Mouse (Mus musculus): ENCODE measurements around the gene Ogdh. TPM values are rescaled to one million over a fixed set of nuclear protein-coding genes. Genes with fewer than 3 reads are reported as not detected.

The Ogdh gene
- polyA plus RNA-seq, 1 experiment, result 1,285 TPM

- Histone ChIP-seq H3K27ac (replicated peaks; ENCODE audit: low read depth, low read length) (no peak overlapping the region), H3K4me1 (ENCODE audit: control insufficient read depth, insufficient read depth, insufficient read length, low read length) (no peaks in the 10 kb centered on the region), H3K4me3 (ENCODE audit: insufficient read depth, low read depth, low read length) (no peak overlapping the region)
Observed at GRCm38 (mm10) chr11:6282940-6283339, 8.5 kb upstream of the Ogdh start.

DNA sequence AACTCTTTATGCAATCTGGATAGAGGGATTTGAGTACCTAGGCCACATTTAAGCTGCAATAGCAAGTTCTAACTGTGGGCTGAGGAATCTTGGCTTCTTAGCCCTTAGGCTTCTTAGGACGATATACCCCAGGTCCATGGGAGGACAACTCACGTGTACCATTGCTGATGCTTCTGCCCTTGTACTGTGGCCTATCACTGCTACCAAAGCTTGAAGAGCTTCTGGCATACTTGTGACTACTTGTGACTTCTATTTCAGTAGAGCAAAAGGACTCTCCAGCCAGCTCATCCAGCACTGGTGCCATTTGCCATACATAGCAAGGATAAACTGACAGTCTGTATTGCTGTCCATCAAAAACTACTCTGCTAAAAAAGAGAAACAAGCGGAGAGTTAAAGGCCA lies 1.3 kb upstream of the Ogdh start:
- Histone ChIP-seq H3K4me3 (ENCODE audit: insufficient read depth, low read depth, low read length) (no peak overlapping the region), H3K4me1 (ENCODE audit: control insufficient read depth, insufficient read depth, insufficient read length, low read length) (0 out of 2 replicates have a peak, but pooled peaks cover 2% of the 10 kb centered on the region), H3K27ac (replicated peaks; ENCODE audit: low read depth, low read length) (no peak overlapping the region)

GRCm38 (mm10) chr11:6290883-6291282 lies 550 bp upstream of the Ogdh start:
- H3K27ac ChIP-seq (replicated peaks; ENCODE audit: low read depth, low read length), result peak overlapping the region; percentile 62

DNA sequence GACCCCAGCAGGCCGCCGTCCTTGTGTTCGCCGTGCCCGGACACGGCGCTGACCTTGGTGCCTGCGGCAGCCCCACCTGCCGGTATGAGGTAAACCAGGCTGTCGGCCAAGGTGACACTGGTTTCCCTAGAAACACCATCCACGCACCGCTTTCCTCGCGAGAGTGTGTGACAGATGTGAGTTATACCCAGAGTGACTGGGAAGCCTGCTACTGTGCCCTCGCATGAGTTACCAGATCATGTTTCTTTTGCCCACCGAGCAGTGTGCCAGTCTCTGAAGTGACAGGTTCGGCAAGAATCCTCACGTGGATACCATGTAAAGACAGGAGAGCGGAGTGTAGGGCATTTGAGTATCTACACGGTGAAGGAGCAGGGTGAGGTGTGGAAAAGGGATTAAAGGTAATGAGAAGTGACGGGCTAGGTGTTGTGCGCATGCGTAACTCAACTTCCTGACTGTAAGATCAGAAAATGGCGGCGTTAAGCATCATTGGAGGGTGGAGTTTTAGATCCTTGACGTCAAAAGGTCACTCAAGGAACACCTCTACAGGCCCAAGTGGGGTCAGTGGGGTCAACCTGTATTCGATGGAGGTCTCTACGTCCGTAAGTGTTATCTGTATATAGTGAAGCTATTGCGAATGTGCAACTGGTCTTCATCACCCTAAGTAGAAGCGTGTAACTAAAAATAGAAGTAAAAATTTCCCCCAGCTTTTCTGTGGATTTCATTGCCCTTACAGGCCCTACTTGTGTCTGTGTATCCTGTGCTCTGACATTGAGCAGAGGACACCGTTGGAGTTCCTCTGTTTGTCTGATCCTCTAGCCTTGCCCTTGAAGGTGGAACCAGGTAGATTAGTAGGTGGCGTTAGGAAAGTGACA lies 919 bp downstream of the Ogdh start:
- Histone ChIP-seq H3K4me1 (ENCODE audit: control insufficient read depth, insufficient read depth, insufficient read length, low read length) (peaks cover 8% of the 10 kb centered on the region), H3K4me3 (ENCODE audit: insufficient read depth, low read depth, low read length) (peak overlapping the region; percentile 94), H3K27ac (replicated peaks; ENCODE audit: low read depth, low read length) (peak overlapping the region; percentile 98)

More at GRCm38 (mm10) chr11:6290883-6291282, 550 bp upstream of the Ogdh start:
- Histone ChIP-seq H3K4me3 (ENCODE audit: insufficient read depth, low read depth, low read length) (peak overlapping the region; percentile 94), H3K4me1 (ENCODE audit: control insufficient read depth, insufficient read depth, insufficient read length, low read length) (0 out of 2 replicates have a peak, but pooled peaks cover 2% of the 10 kb centered on the region)

- peak overlapping the region; percentile 94 for H3K4me3 ChIP-seq (ENCODE audit: insufficient read depth, low read depth, low read length)
- peaks cover 12% of the 10 kb centered on the region for H3K4me1 ChIP-seq (ENCODE audit: control insufficient read depth, insufficient read depth, insufficient read length, low read length)
- peak overlapping the region; percentile 98 for H3K27ac ChIP-seq (replicated peaks; ENCODE audit: low read depth, low read length)
Observed at GRCm38 (mm10) chr11:6292988-6293349, 1.5 kb downstream of the Ogdh start.

- 0 out of 2 replicates have a peak overlapping the region, but pooled peaks have one; percentile 39 for H3K27ac ChIP-seq (replicated peaks; ENCODE audit: low read depth, low read length)
- H3K4me3 ChIP-seq (ENCODE audit: insufficient read depth, low read depth, low read length), result peak overlapping the region; percentile 39
- H3K4me1 ChIP-seq (ENCODE audit: control insufficient read depth, insufficient read depth, insufficient read length, low read length), result peaks cover 12% of the 10 kb centered on the region
Observed at GRCm38 (mm10) chr11:6293601-6294000, 2.2 kb downstream of the Ogdh start.

DNA sequence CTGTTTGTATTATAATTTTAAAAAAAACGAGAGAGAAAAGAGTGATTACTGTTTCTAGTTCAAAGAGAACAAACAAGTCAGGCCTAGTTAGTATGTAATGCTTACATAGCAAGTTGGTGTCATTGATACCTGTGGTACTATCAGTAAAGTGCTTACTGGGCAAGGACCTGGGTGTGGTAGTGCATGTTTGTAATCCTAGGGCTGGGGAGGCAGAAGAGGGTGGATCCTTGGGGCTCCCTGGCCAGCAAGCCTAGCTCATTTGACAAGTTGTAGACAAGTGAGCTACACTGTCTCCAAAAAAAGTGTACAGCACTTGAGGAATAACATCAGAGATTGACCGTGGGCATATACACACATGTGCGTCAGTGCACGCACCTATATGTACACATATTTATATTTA lies 3.2 kb downstream of the Ogdh start:
- H3K4me1 ChIP-seq (ENCODE audit: control insufficient read depth, insufficient read depth, insufficient read length, low read length), result peaks cover 15% of the 10 kb centered on the region
- H3K27ac ChIP-seq (replicated peaks; ENCODE audit: low read depth, low read length), result no peak overlapping the region
- H3K4me3 ChIP-seq (ENCODE audit: insufficient read depth, low read depth, low read length), result 0 out of 2 replicates have a peak overlapping the region, but pooled peaks have one; percentile 2

- Histone ChIP-seq H3K4me3 (ENCODE audit: insufficient read depth, low read depth, low read length) (no peak overlapping the region), H3K4me1 (ENCODE audit: control insufficient read depth, insufficient read depth, insufficient read length, low read length) (peaks cover 15% of the 10 kb centered on the region), H3K27ac (replicated peaks; ENCODE audit: low read depth, low read length) (peak overlapping the region; percentile 40)
Observed at GRCm38 (mm10) chr11:6296077-6296476, 4.6 kb downstream of the Ogdh start.

- H3K27ac ChIP-seq (replicated peaks; ENCODE audit: low read depth, low read length), result no peak overlapping the region
- no peak overlapping the region for H3K4me3 ChIP-seq (ENCODE audit: insufficient read depth, low read depth, low read length)
- peaks cover 13% of the 10 kb centered on the region for H3K4me1 ChIP-seq (ENCODE audit: control insufficient read depth, insufficient read depth, insufficient read length, low read length)
Observed at GRCm38 (mm10) chr11:6299435-6299834, 8.0 kb downstream of the Ogdh start.

DNA sequence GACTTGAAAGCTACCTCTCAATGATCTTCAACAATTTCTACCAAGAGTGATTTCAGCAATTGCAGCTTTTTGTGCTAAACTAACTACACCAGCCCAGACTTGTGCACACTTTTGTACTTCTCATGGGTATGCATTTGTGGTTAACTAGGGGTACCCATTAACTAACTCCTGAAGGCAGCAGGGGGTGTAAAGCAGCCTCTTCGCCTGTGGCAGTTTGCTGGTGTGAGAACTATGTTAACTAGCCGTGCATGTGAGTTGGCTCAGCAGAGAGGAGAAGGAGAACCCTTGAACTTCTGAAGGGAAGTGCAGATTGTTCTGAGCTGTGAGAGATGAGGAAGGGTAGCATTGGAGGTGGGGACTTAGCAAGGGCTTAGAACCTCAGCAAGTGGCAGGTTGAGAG lies 11.4 kb downstream of the Ogdh start:
- Histone ChIP-seq H3K27ac (replicated peaks; ENCODE audit: low read depth, low read length) (no peak overlapping the region), H3K4me1 (ENCODE audit: control insufficient read depth, insufficient read depth, insufficient read length, low read length) (peaks cover 8% of the 10 kb centered on the region; the same call in 1 of the 2 replicates), H3K4me3 (ENCODE audit: insufficient read depth, low read depth, low read length) (no peak overlapping the region)

DNA sequence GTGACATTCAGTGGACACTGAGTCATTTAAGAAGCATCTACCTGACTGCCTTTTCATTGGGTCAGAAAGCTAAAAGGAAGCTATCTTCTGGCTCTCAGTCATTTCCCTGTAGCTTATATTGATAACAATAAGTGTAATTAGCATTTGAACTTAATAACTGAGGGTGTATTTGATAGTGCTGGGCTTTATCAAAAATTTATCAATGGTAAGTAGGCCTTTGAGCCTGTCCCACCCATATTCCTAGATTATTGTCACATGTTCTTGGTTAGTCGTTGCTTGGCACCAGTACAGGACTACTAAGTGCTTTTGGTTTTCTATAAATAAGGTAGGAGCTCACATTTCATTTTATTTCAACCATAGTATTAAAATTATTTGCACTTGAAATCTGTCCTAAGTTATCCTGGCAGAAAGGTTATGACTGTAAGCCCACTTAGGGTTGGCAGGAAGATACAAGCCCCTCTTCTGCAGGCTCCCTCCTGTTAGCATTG lies 14.6 kb downstream of the Ogdh start:
- Histone ChIP-seq H3K4me3 (ENCODE audit: insufficient read depth, low read depth, low read length) (no peak overlapping the region), H3K4me1 (ENCODE audit: control insufficient read depth, insufficient read depth, insufficient read length, low read length) (peaks cover 3% of the 10 kb centered on the region; the same call in 1 of the 2 replicates), H3K27ac (replicated peaks; ENCODE audit: low read depth, low read length) (no peak overlapping the region)

GRCm38 (mm10) chr11:6308181-6308580 lies 16.7 kb downstream of the Ogdh start:
- Histone ChIP-seq H3K27ac (replicated peaks; ENCODE audit: low read depth, low read length) (no peak overlapping the region), H3K4me1 (ENCODE audit: control insufficient read depth, insufficient read depth, insufficient read length, low read length) (peaks cover 3% of the 10 kb centered on the region; the same call in 1 of the 2 replicates), H3K4me3 (ENCODE audit: insufficient read depth, low read depth, low read length) (no peak overlapping the region)

GRCm38 (mm10) chr11:6313874-6314406 lies 22.5 kb downstream of the Ogdh start:
- no peaks in the 10 kb centered on the region for H3K4me1 ChIP-seq (ENCODE audit: control insufficient read depth, insufficient read depth, insufficient read length, low read length)
- H3K27ac ChIP-seq (replicated peaks; ENCODE audit: low read depth, low read length), result no peak overlapping the region
- H3K4me3 ChIP-seq (ENCODE audit: insufficient read depth, low read depth, low read length), result no peak overlapping the region

DNA sequence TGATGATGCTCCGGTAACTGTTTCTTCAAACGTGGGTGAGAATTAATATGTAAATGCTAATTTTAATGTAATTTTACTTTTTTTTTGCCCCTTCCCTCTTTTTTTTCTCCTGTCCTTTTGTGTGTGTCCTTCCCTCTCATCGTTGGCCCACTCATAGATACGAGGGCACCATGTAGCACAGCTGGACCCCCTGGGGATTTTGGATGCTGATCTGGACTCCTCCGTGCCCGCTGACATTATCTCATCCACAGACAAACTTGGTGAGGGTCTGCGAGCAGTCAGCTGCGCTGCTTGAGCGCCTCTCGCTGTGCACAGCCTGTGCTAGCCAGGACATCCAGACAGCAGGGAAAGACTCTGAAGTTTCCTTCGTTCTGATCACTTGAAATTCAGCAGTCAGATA lies 25.4 kb downstream of the Ogdh start:
- no peaks in the 10 kb centered on the region for H3K4me1 ChIP-seq (ENCODE audit: control insufficient read depth, insufficient read depth, insufficient read length, low read length)
- H3K4me3 ChIP-seq (ENCODE audit: insufficient read depth, low read depth, low read length), result no peak overlapping the region
- H3K27ac ChIP-seq (replicated peaks; ENCODE audit: low read depth, low read length), result no peak overlapping the region

DNA sequence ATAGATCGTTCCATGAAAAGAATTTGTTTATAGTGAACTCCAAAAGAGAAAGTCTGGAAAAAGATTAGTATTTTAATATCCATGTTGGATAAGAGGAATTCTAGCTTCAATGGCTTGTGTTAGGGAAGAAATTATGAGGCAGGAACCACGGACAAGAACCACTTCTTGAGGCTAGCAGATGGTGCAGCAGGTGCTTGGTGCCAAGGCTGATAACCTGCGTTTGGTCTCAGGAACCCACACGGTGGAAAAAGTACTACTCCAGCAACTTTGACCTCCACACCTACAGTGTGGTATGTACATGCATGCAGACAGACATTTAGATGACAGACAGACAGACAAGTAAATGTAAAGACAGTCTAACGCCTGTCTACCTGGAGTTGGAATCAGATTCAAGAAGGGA lies 27.1 kb downstream of the Ogdh start:
- H3K27ac ChIP-seq (replicated peaks; ENCODE audit: low read depth, low read length), result no peak overlapping the region
- H3K4me1 ChIP-seq (ENCODE audit: control insufficient read depth, insufficient read depth, insufficient read length, low read length), result no peaks in the 10 kb centered on the region
- H3K4me3 ChIP-seq (ENCODE audit: insufficient read depth, low read depth, low read length), result no peak overlapping the region

Measured in brown adipose tissue, adult 24 weeks (tissue).